Mouse (Mus musculus) CH12.LX (cell line): ENCODE data around the gene Synj2bp. TPM values are rescaled to one million over a fixed set of nuclear protein-coding genes. Genes with fewer than 3 reads are reported as not detected.

Experiments
- polyA plus RNA-seq: library from polyadenylated mRNA; unstranded; fragments of >175 nt; gene quantifications from 2 replicates; pipeline ENCODE4 v1.2.1, GENCODE M21; 2012; ENCODE audit warnings: low read depth; ENCODE audit not compliant: insufficient read length
- total RNA-seq, 2 experiments: library from RNA; depleted of rRNA; stranded (reverse); fragments of 300-350 nt in 1 of 2; fragments of >200 nt in 1 of 2; gene quantifications; 2 replicates each; pipeline ENCODE4 v1.2.3; 2012 to 2014

Gene Synj2bp
- total and polyA plus RNA-seq, 3 experiments: 20.2 to 43.1 (median 33.3) TPM

Other genes starting within 250 kb of the Synj2bp start
- gene Slc8a3, start 199.7 kb downstream of the Synj2bp start, total RNA-seq (2012; rRNA removed): not detected in 2 replicates
- not detected in 2 replicates for gene Slc8a3, start 199.7 kb downstream of the Synj2bp start, total RNA-seq (2014; rRNA removed)
- 0.11 TPM in 1 of 2 replicates, not detected in the other for gene Slc8a3, start 199.7 kb downstream of the Synj2bp start, polyA plus RNA-seq
- gene Gm4787, start 153.4 kb downstream of the Synj2bp start, total RNA-seq (2012; rRNA removed): 0.13 and 0.17 TPM in 2 replicates
- 0.08 and 0.11 TPM in 2 replicates for gene Gm4787, start 153.4 kb downstream of the Synj2bp start, total RNA-seq (2014; rRNA removed)
- gene Gm4787, start 153.4 kb downstream of the Synj2bp start, polyA plus RNA-seq: 0.14 and 0.15 TPM in 2 replicates
- 0.30 and 0.42 TPM in 2 replicates for gene Adam4, start 111.0 kb downstream of the Synj2bp start, total RNA-seq (2012; rRNA removed)
- 0.35 and 0.49 TPM in 2 replicates for gene Adam4, start 111.0 kb downstream of the Synj2bp start, total RNA-seq (2014; rRNA removed)
- 0.33 and 0.34 TPM in 2 replicates for gene Adam4, start 111.0 kb downstream of the Synj2bp start, polyA plus RNA-seq
- 120 and 124 TPM in 2 replicates for gene Cox16, start 47.8 kb downstream of the Synj2bp start, total RNA-seq (2012; rRNA removed)
- gene Cox16, start 47.8 kb downstream of the Synj2bp start, total RNA-seq (2014; rRNA removed): 315 and 321 TPM in 2 replicates
- gene Cox16, start 47.8 kb downstream of the Synj2bp start, polyA plus RNA-seq: 101 and 118 TPM in 2 replicates
- 52.2 and 54.8 TPM in 2 replicates for gene Gm20498, start within 50 bp of the Synj2bp start, total RNA-seq (2012; rRNA removed)
- gene Gm20498, start within 50 bp of the Synj2bp start, total RNA-seq (2014; rRNA removed): 24.6 and 25.7 TPM in 2 replicates
- 30.9 and 32.6 TPM in 2 replicates for gene Gm20498, start within 50 bp of the Synj2bp start, polyA plus RNA-seq
- 0.13 TPM in 1 of 2 replicates, not detected in the other for gene Adam21, start 35.6 kb upstream of the Synj2bp start, total RNA-seq (2012; rRNA removed)
- not detected in 2 replicates for gene Adam21, start 35.6 kb upstream of the Synj2bp start, total RNA-seq (2014; rRNA removed)
- 0.07 TPM in 1 of 2 replicates, not detected in the other for gene Adam21, start 35.6 kb upstream of the Synj2bp start, polyA plus RNA-seq
- 32.3 and 40.9 TPM in 2 replicates for gene Med6, start 62.1 kb upstream of the Synj2bp start, total RNA-seq (2012; rRNA removed)
- gene Med6, start 62.1 kb upstream of the Synj2bp start, total RNA-seq (2014; rRNA removed): 66.8 and 74.1 TPM in 2 replicates
- 45.6 and 47.0 TPM in 2 replicates for gene Med6, start 62.1 kb upstream of the Synj2bp start, polyA plus RNA-seq
- gene Ttc9, start 98.3 kb upstream of the Synj2bp start, total RNA-seq (2012; rRNA removed): not detected in 2 replicates
- gene Ttc9, start 98.3 kb upstream of the Synj2bp start, total RNA-seq (2014; rRNA removed): not detected in 2 replicates
- 0.07 TPM in 1 of 2 replicates, not detected in the other for gene Ttc9, start 98.3 kb upstream of the Synj2bp start, polyA plus RNA-seq
- gene Map3k9, start 248.3 kb upstream of the Synj2bp start, total RNA-seq (2012; rRNA removed): 0.34 and 0.38 TPM in 2 replicates
- not detected in 2 replicates for gene Map3k9, start 248.3 kb upstream of the Synj2bp start, total RNA-seq (2014; rRNA removed)
- 0.10 and 0.13 TPM in 2 replicates for gene Map3k9, start 248.3 kb upstream of the Synj2bp start, polyA plus RNA-seq